Mouse (Mus musculus) megakaryocyte, adult 5-6 weeks (primary cell): Measurements from ENCODE around the gene Cd2bp2. TPM values are rescaled to one million over a fixed set of nuclear protein-coding genes. Genes with fewer than 3 reads are reported as not detected.

Source experiments
- ATAC-seq: 2 replicates; pipeline ENCODE4 v1.8.0; 2016; ENCODE audit warnings: mild to moderate bottlenecking, inconsistent platforms; ENCODE audit not compliant: poor library complexity, severe bottlenecking
- total RNA-seq, 2 experiments: library from RNA; stranded (forward) in 1 of 2; stranded (reverse) in 1 of 2; fragments of 153-499, 151-499 nt in 1 of 2; fragments of 221-1000, 200-1000 nt in 1 of 2; gene quantifications; 2 replicates each; pipeline versions ENCODE4 v1.2.3 to v1.2.4; 2015 to 2017

Gene Cd2bp2
- total RNA-seq (2015) (16.1 and 19.0 TPM in 2 replicates), total RNA-seq (2017) (51.8 and 57.5 TPM in 2 replicates)

GRCm38 (mm10) chr7:127195544-127196295 lies at the start of gene Cd2bp2:
Gene Cd2bp2 (minus strand): TSS chr7:127196050.
- ATAC-seq: peak; percentile 92

- no peak for ATAC-seq
Observed at GRCm38 (mm10) chr7:127244658-127245510, 49.0 kb upstream of the Cd2bp2 start.

- peak; percentile 99 for ATAC-seq
Observed at GRCm38 (mm10) chr7:127243870-127244657, 48.2 kb upstream of the Cd2bp2 start, which contains the start of gene Zfp771. Gene Zfp771 (plus strand): TSS chr7:127244274.

GRCm38 (mm10) chr7:127243361-127243867 lies 47.6 kb upstream of the Cd2bp2 start:
- ATAC-seq: no peak

GRCm38 (mm10) chr7:127234777-127235176 lies 38.9 kb upstream of the Cd2bp2 start:
- no peak for ATAC-seq

GRCm38 (mm10) chr7:127233765-127234164 lies 37.9 kb upstream of the Cd2bp2 start:
- no peak for ATAC-seq

- ATAC-seq: no peak
Observed at GRCm38 (mm10) chr7:127233368-127233749, 37.5 kb upstream of the Cd2bp2 start.

GRCm38 (mm10) chr7:127232622-127233367 lies 36.9 kb upstream of the Cd2bp2 start, which contains the start of the genes Zfp553 and Sept1:
Gene Zfp553 (plus strand): TSS chr7:127233061.
Gene Sept1 (minus strand): TSS chr7:127233130.
- ATAC-seq: peak; percentile 90

- no peak for ATAC-seq
Observed at GRCm38 (mm10) chr7:127231826-127232621, 36.2 kb upstream of the Cd2bp2 start.

- ATAC-seq: no peak
Observed at GRCm38 (mm10) chr7:127231376-127231775, 35.5 kb upstream of the Cd2bp2 start.

GRCm38 (mm10) chr7:127228615-127229303 lies 32.9 kb upstream of the Cd2bp2 start:
- peak; percentile 73 for ATAC-seq

- no peak for ATAC-seq
Observed at GRCm38 (mm10) chr7:127225147-127225995, 29.5 kb upstream of the Cd2bp2 start.

- no peak for ATAC-seq
Observed at GRCm38 (mm10) chr7:127224616-127225015, 28.8 kb upstream of the Cd2bp2 start.

GRCm38 (mm10) chr7:127223515-127224478 lies 27.9 kb upstream of the Cd2bp2 start:
- ATAC-seq: no peak

GRCm38 (mm10) chr7:127223106-127223505 lies 27.3 kb upstream of the Cd2bp2 start:
- no peak for ATAC-seq

- ATAC-seq: no peak
Observed at GRCm38 (mm10) chr7:127220440-127220839, 24.6 kb upstream of the Cd2bp2 start.
